Mouse (Mus musculus): ENCODE results near the gene Prmt3.

Gene Prmt3

DNA sequence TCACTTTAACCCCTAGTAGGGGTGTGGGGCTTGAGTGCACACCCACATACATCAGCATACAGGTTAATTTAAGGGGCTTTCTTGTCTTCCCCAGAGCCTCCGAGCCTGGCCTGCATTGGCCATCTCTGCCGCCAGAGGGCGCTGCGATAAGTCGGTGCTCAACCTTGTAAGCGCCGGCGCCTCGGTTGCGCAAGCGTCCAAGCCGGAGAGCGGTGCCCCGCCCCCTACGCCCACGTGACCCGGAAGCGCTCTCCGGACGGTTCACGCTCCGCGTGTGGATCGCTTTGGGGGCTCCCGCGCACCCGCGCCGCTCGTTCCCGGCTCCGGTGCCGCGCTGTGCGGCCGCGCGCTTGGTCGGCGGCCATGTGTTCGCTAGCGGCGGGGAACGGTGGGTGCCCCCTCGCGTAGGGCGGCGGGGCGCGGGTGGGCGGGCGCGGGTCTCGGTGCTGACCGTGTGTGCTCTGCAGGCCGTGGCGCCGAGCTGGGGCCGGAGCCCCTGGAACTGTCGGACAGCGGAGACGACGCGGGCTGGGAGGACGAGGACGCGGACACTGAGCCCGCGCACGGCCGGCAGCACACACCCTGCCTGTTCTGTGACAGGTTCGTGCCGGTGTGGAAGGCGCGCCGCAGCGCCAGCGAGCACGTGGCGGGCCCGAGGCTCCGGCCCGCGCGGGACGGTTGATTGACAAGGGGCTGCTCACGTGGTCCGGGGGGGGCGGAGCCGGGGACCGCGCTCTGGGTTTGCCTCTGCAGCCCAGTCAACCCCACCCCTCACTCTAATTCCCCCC is at the start of gene Prmt3:
Gene Prmt3, plus strand, starts transcription at position 233 of the 788 bp plus-strand sequence.
- DNase-seq = peak; percentile 99 to 100

- DNase-seq = no peak
Observed at GRCm38 (mm10) chr7:49734342-49734741, 43.8 kb upstream of the Prmt3 start.

DNA sequence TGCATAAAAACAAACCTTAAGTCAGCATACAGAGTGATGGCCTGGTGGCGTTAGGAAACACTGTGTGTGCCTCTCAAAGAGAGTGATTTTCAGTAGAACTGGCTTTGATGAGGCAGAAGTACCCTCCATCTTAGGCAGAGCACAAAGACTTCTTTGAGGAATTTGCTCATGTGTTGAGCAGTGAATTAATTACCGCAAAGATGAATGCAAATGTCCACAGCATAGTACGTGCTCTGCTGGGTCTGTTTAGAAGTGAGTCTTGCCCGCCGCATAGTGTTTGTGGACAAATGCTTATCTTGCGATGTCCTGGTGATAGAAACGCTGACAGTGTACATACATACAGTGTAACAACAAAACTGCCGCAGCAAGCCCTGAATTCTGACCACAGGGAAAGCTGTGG is 38.7 kb upstream of the Prmt3 start:
- DNase-seq = no peak

DNA sequence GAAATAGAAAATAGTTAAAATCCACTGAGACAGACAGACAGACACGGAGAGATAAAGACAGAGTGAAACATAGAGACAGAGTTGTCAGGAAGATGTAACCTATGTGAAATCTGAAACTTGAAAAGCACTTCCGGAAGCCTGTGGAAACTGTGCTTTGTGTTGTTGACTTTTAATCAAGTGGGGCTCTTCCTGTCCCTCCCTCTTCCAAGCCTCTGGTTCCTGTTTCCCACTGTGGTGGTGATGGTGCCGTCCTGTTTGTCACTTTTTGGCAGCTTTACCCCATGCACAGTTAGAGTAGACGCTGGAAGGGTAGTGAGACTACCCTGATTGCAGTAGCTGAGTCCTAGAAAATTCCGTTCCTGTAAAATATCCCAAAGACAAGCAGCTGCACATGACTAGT is 36.7 kb upstream of the Prmt3 start:
- no peak for DNase-seq

GRCm38 (mm10) chr7:49741923-49742322 is 36.2 kb upstream of the Prmt3 start:
- no peak for DNase-seq

DNA sequence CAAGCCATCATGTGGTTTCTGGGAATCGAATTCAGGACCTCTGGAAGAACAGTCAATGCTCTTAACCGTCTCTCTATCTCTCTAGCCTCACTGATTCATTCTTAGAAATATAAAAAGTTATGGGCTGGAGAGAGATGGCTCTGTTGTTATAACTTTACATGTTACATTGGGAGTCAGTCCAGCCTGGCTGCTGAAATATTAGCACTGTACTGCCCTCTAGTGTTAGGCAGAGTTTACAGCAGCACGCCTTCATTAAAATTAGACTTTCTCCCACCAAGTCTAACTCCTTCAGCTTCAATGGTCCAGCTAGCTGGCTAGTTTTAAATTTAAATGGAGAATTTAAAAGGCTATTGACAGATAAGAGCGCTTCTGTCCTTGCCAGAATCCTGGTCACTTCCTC is 27.0 kb upstream of the Prmt3 start:
- peak; percentile 35 to 43 for DNase-seq

GRCm38 (mm10) chr7:49752730-49753506 is 25.2 kb upstream of the Prmt3 start:
- DNase-seq = peak; percentile 65 to 67

- peak; percentile 75 to 78 for DNase-seq
Observed at GRCm38 (mm10) chr7:49754767-49755166, 23.4 kb upstream of the Prmt3 start.

DNA sequence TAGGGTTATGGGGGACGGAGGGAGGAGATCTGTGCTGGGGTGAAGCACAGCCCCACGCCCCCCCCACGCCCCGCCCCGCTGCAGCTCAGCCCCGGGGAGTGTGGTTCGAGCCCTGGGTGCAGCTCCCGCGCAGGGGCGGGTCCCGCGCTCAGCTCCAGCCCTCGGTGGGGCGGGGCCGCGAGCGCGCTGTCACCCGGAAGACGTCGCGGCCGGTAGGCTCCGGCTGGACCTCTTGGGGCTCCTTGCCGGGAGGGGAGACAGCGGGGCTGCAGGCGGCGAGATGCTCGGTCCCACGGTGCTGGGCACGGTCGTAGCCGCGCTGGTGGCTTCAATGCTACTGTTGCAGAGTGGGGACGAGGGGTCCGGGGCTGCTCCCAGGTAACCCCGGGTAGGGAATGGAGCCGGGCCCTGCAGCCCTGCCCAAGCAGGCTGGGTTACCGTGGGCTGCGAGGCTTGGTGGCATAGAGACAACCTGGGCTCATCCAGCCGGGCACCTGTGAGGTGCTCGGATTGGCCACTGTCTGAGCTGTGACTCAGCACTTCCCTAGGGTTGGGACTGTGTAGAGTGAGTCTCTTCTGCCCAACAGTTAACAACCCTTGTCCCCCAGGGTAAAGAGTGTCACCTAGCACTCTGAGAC is 19.1 kb upstream of the Prmt3 start, which contains the start of gene Htatip2:
Gene Htatip2, plus strand, starts transcription at position 182 of the 638 bp plus-strand sequence.
- peak; percentile 73 to 77 for DNase-seq

- DNase-seq = no peak
Observed at GRCm38 (mm10) chr7:49762605-49763004, 15.5 kb upstream of the Prmt3 start.

- DNase-seq = no peak
Observed at GRCm38 (mm10) chr7:49764011-49764716, 14.0 kb upstream of the Prmt3 start.

DNA sequence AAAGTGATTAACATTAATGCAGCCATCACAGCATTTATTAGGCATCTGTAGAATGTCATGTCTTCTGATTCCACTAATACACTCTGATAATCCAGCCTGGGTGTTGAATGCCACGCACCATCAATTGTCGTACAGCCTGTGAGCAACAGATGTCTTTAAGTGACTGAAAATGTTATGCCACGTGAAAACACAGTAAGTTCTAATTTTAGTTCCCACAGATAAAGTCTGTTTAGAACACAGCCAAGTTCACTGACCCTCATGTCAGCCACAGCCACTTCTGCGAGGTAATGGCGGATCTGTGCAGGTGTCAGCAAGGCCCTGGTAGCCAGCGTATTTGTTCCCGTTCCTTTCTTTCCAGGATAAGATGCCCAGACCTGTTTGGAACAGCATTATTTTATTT is 12.0 kb upstream of the Prmt3 start:
- DNase-seq = no peak

GRCm38 (mm10) chr7:49768509-49768908 is 9.6 kb upstream of the Prmt3 start:
- no peak for DNase-seq

DNA sequence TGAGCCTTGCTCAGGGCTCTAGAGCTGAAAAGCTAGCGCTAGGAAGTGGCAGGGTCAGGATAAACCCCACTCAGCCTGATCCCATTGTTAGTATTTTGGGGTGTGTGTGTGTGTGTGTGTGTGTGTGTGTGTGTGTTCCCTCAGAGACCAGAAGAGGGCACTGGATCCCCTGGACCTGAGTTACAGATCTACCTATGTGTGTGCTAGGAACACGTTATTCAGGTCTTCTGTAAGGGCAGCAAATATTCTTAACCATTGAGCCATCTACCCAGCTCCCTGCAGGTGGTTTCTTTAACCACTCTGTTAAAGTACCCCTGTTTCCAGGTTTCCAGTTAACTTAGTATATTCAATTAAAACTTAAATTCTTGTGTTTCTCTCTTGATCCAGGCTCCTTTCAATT is 3.8 kb upstream of the Prmt3 start:
- no peak for DNase-seq

DNA sequence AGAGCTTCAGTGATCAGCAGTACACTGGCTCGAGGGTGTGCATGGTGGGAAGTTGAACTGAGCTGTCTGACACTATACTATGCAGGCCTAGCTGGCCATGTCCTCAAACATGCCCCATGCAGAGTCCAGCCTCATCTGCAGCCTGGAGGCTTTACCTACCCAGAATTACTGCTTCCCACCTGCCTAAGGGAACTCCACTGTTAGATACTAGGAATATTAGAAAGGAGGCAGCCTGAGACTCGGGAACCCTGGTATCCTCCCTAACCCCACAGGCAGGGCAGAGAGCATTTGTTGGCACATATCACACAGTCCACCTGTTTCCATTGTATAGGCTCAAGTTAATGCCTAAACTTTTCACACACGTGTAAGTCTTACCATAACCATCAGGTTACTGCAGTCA is 561 bp upstream of the Prmt3 start:
- DNase-seq = no peak

DNA sequence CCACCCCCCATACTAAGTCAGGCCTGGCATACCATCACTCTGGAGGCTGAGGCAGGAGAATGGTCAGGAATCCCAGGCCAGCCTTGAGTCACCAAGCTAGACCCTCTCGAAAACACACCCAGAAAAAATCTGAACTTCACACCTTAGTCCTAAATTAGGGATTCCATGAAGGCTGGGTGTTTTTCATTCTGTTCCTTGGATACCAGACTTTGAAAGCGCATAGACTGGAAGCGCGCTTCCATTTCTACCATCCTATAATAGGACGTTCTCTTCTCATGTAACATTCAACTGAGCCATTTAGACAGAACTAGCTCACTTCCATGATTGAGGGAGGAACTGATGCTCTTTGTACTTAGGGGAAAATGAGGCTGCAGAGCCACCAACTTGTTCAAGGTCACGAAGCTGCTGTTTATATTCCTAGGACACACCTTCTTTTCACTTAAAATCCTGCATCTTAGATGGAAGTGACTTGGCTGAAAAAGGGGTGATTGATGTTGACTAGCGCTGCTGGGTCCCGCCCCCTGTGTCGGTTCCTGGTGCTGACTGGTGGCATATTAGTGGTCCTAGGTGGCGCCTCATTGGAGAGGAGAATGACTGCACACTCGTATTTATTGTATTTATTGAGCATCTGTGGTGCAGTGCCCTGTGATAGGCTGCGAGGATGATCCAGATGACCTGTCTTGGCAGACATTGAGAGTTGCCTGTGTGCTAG is 914 bp downstream of the Prmt3 start:
- peak; percentile 26 to 34 for DNase-seq

DNA sequence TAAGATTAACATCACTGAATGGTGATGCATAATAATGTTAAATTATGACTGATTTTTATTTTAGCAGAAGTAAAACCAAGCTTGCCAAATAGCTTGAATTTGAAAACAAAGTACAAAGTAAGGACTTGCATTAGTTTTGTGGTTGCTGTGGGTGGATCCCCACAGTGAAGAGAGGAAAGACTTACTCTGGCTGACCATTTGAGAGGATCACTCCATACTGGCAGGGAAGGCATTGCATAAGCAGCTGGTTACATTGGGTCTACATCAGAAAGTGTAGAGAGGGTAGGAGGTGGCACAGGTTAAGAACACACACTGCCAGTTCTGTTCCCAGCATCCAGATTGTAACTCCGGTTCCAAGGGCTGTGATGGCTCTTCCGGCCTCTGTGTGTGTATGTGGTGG is 4.9 kb downstream of the Prmt3 start:
- no peak for DNase-seq

DNA sequence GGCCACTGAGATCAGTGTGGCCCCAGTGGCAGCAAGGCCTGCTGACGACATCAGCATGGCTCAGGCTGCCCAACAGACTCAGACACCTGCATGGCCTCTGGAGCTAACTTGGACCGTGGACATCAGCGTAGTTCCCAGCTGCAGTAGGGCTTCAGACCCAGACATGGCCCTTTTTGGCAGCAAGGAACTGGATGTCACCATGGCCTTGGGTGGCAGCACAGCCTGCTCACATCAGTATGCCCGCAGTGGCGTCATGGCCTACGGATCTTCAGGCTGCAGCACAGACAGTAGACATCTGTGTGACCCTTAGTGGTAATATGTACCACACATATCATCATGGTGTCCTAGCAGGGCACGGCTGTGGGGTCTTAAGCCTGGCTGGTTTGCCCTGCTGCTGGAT is 7.0 kb downstream of the Prmt3 start:
- DNase-seq = no peak

GRCm38 (mm10) chr7:49786618-49787382 is 8.7 kb downstream of the Prmt3 start:
- peak; percentile 75 to 77 for DNase-seq

- DNase-seq = no peak
Observed at GRCm38 (mm10) chr7:49787383-49787645, 9.2 kb downstream of the Prmt3 start.

- DNase-seq = no peak
Observed at GRCm38 (mm10) chr7:49794304-49794703, 16.2 kb downstream of the Prmt3 start.

DNA sequence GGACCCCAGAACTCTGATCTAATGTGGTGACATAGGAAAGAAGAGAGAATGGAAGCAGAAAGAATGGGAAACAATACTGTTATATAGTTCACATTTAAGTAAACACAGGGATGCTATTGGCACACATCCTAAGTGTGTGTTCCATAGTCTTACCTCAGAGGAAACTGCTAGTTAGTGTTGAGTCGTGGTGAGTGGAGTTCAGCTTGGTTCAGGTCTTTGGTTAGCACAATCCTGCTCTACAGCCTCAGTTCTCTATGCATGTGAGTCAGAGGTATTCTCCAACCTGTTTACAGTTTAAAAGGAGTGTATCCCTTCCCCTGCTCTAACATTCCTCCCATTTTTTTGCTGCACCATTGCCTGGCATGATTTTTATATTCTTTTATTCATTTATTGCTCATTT is 19.0 kb downstream of the Prmt3 start:
- no peak for DNase-seq
